10 mouse cellular contexts compared by ENCODE assay signal in the genomic region with DNA sequence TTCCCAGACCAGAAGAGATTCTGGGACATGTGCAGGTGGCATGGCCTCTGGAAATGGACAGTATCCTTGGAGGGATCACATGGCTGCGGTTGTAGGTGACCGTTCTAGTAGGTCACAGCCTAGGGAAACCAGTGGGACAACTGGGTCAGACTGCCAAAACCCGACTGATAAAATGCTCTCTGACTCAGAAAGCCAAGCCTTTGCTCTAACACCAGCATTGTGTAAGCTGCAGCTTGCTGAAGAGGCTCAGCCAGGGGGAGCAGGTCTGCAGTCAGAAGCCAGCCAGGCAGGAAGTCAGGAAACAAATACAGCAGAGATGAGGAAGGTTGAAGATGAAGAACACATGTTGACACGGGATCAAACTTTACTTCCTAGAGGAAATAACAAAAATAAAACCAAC. TPM values are rescaled to one million over a fixed set of nuclear protein-coding genes. Genes with fewer than 3 reads are reported as not detected.
DNase-seq lines count a peak whose midpoint lies in the region; ATAC-seq and TF ChIP-seq lines count a peak whose summit lies in the region.
"Had no signal": no experiment of that assay in that cellular context is flagged by ENCODE, and none has a peak within 500 bp of the region (broad histone marks: within the 10 kb centered on the region; RNA-seq: fewer than 3 reads in every experiment).

No protein-coding gene starts in this region.

- 18% methylated on average over 4 of the region's 4 CpGs for WGBS in heart, adult 2 months
- 65% methylated on average over 4 of the region's 4 CpGs for WGBS in heart, embryonic 10.5 days
- WGBS in lung, embryonic 14.5 days = 58% methylated on average over 4 of the region's 4 CpGs
- 84% methylated on average over 4 of the region's 4 CpGs for WGBS in hindbrain, embryonic 13.5 days

- H3K9me3 ChIP-seq in heart, embryonic 10.5 days = no peaks in the 10 kb centered on the region
- H3K9me3 ChIP-seq in lung, embryonic 14.5 days (ENCODE audit: low read depth, low read length) = no peaks in the 10 kb centered on the region
- no peaks in the 10 kb centered on the region for H3K9me3 ChIP-seq in hindbrain, embryonic 13.5 days
- H3K9me3 ChIP-seq: embryonic facial prominence, embryonic 15.5 days had no signal

- no peaks in the 10 kb centered on the region for H3K79me2 ChIP-seq in heart, adult 2 months (replicated peaks; ENCODE audit: control insufficient read depth, insufficient read depth, low read length)

- TF ChIP-seq POLR2A in heart, adult 2 months (IDR thresholded peaks at IDR 0.05; ENCODE audit: insufficient read depth, low read depth, low read length) = no peak

- peak; percentile 31 to 47 for DNase-seq in heart, adult 2 months
- no peak for DNase-seq in heart, embryonic 10.5 days (ENCODE audit: low spot score)
- peak; percentile 66 for DNase-seq in 3T3-L1 (ENCODE audit: low read depth, low spot score)
- peak; percentile 17 for DNase-seq in fibroblast of lung, adult 2 months (ENCODE audit: low read depth)
- DNase-seq in lung, embryonic 14.5 days = peak; percentile 22
- no peak for DNase-seq in layer of hippocampus, postnatal 10 days (ENCODE audit: low spot score in 2 of 2)
- DNase-seq in cerebellum, adult 11-12 months = no peak

- peak; percentile 38 for TF ChIP-seq CTCF in heart, adult 2 months (IDR thresholded peaks at IDR 0.05)
- 0 out of 2 replicates have a peak, but pooled peaks have one; percentile 10 for TF ChIP-seq CTCF in lung, embryonic 14.5 days (IDR thresholded peaks at IDR 0.05; ENCODE audit: low read depth)

- no peaks in the 10 kb centered on the region for H3K27me3 ChIP-seq in heart, adult 2 months (ENCODE audit: control insufficient read depth, insufficient read depth, low read length)
- no peaks in the 10 kb centered on the region for H3K27me3 ChIP-seq in heart, embryonic 10.5 days (ENCODE audit: insufficient read depth, poor library complexity, severe bottlenecking)
- H3K27me3 ChIP-seq in lung, embryonic 14.5 days (ENCODE audit: insufficient read depth, low read length) = no peaks in the 10 kb centered on the region
- no peaks in the 10 kb centered on the region for H3K27me3 ChIP-seq in hindbrain, embryonic 13.5 days
- H3K27me3 ChIP-seq: embryonic facial prominence, embryonic 15.5 days had no signal

- no peaks in the 10 kb centered on the region for H3K36me3 ChIP-seq in heart, adult 2 months (ENCODE audit: control insufficient read depth, insufficient read depth, low read length)
- no peaks in the 10 kb centered on the region for H3K36me3 ChIP-seq in heart, embryonic 10.5 days
- no peaks in the 10 kb centered on the region for H3K36me3 ChIP-seq in lung, embryonic 14.5 days (ENCODE audit: insufficient read depth)
- no peaks in the 10 kb centered on the region for H3K36me3 ChIP-seq in hindbrain, embryonic 13.5 days
- H3K36me3 ChIP-seq: embryonic facial prominence, embryonic 15.5 days had no signal

- no peak overlapping the region for H3K27ac ChIP-seq in heart, adult 2 months
- no peak overlapping the region for H3K27ac ChIP-seq in heart, embryonic 10.5 days
- H3K27ac ChIP-seq in lung, embryonic 14.5 days (ENCODE audit: low read depth) = no peak overlapping the region
- no peak overlapping the region for H3K27ac ChIP-seq in hindbrain, embryonic 13.5 days
- H3K27ac ChIP-seq: embryonic facial prominence, embryonic 15.5 days; hindbrain, embryonic 14.5 days had no signal

- ATAC-seq in lung, embryonic 14.5 days (ENCODE audit: insufficient read depth) = no peak
- no peak for ATAC-seq in hindbrain, embryonic 13.5 days (ENCODE audit: low FRiP score)

- no peak overlapping the region for H3K4me3 ChIP-seq in heart, adult 2 months
- H3K4me3 ChIP-seq in heart, embryonic 10.5 days = no peak overlapping the region
- H3K4me3 ChIP-seq in lung, embryonic 14.5 days (ENCODE audit: low read depth, low read length) = no peak overlapping the region
- H3K4me3 ChIP-seq in hindbrain, embryonic 13.5 days = no peak overlapping the region
- H3K4me3 ChIP-seq: embryonic facial prominence, embryonic 15.5 days had no signal

- no peak for TF ChIP-seq EP300 in heart, adult 2 months (IDR thresholded peaks at IDR 0.05; ENCODE audit: insufficient read depth, low read depth, low read length)

- intact Hi-C loops in heart, adult 2 months (cut with DNase I) = no loop called here

- no peak overlapping the region for H3K4me2 ChIP-seq in lung, embryonic 14.5 days
- no peak overlapping the region for H3K4me2 ChIP-seq in hindbrain, embryonic 13.5 days
- H3K4me2 ChIP-seq: embryonic facial prominence, embryonic 15.5 days; hindbrain, embryonic 14.5 days had no signal

- H3K9ac ChIP-seq in heart, adult 2 months (ENCODE audit: low read depth, low read length) = no peak overlapping the region
- H3K9ac ChIP-seq in lung, embryonic 14.5 days = no peak overlapping the region
- H3K9ac ChIP-seq in hindbrain, embryonic 13.5 days = no peak overlapping the region
- H3K9ac ChIP-seq: embryonic facial prominence, embryonic 15.5 days; hindbrain, embryonic 14.5 days had no signal

- H3K4me1 ChIP-seq in heart, adult 2 months (ENCODE audit: control insufficient read depth, insufficient read depth, low read length) = peaks cover 1% of the 10 kb centered on the region; the same call in 1 of the 2 replicates
- H3K4me1 ChIP-seq in heart, embryonic 10.5 days = no peaks in the 10 kb centered on the region
- no peaks in the 10 kb centered on the region for H3K4me1 ChIP-seq in lung, embryonic 14.5 days (ENCODE audit: insufficient read depth)
- H3K4me1 ChIP-seq in hindbrain, embryonic 13.5 days (replicated peaks) = no peaks in the 10 kb centered on the region
- H3K4me1 ChIP-seq: embryonic facial prominence, embryonic 15.5 days had no signal

RNA-seq across cellular contexts. Expression of a gene that starts 7.9 kb away (rescaled TPM):
- total RNA-seq in heart, adult 2 months (2021) = 1 to 10 TPM; 6.6 to 8.4 TPM
- 3.7 and 5.4 TPM in 2 replicates for polyA plus RNA-seq in heart, adult 2 months (2012; rRNA removed)
- 17.5 and 18.1 TPM in 2 replicates for polyA plus RNA-seq in heart, embryonic 10.5 days (2016; fragmentation: Nextera tagmentation; extraction: Ambion mirVana)
- polyA plus RNA-seq in lung, embryonic 14.5 days (2014; fragmentation: Nextera tagmentation; extraction: Ambion mirVana) = 43.5 and 43.9 TPM in 2 replicates
- 1 to 10 TPM; 6.7 to 7.6 TPM for total RNA-seq in layer of hippocampus, postnatal 10 days (2021)
- 6.6 and 7.8 TPM in 2 replicates for polyA plus RNA-seq in hindbrain, embryonic 13.5 days (2015; fragmentation: Nextera tagmentation; extraction: Ambion mirVana)

RNA-seq across cellular contexts. Expression of a gene that starts 26.2 kb away (rescaled TPM):
- not detected for total RNA-seq in heart, adult 2 months (2021)
- 0.31 and 0.61 TPM in 2 replicates for polyA plus RNA-seq in heart, adult 2 months (2012; rRNA removed)
- polyA plus RNA-seq in heart, embryonic 10.5 days (2016; fragmentation: Nextera tagmentation; extraction: Ambion mirVana) = 0.09 and 0.58 TPM in 2 replicates
- polyA plus RNA-seq in lung, embryonic 14.5 days (2014; fragmentation: Nextera tagmentation; extraction: Ambion mirVana) = 1.2 and 1.6 TPM in 2 replicates
- total RNA-seq in layer of hippocampus, postnatal 10 days (2021) = under 1 TPM in 1 of 2 experiments, not detected in 1; 0.11 TPM
- 0.43 and 0.45 TPM in 2 replicates for polyA plus RNA-seq in hindbrain, embryonic 13.5 days (2015; fragmentation: Nextera tagmentation; extraction: Ambion mirVana)
- polyA plus RNA-seq: hindbrain, embryonic 14.5 days had no signal

Comparison
In these comparisons a context has a peak if more than half of its experiments do, and no peak if none do; other contexts are left out.
1. DNase-seq: peak in heart, adult 2 months (2 of 2), 3T3-L1 (single experiment), fibroblast of lung, adult 2 months (single experiment) and lung, embryonic 14.5 days (single experiment); none in heart, embryonic 10.5 days (single experiment), layer of hippocampus, postnatal 10 days (0 of 2) and cerebellum, adult 11-12 months (single experiment).